Mouse (Mus musculus): ENCODE data around the gene Cacfd1.

Gene Cacfd1

GRCm38 (mm10) chr2:27009714-27010244, at the start of gene Cacfd1:
TSS of gene Cacfd1 (plus strand) at chr2:27009926.
- in situ Hi-C loops (cut with MboI, MseI) = no loop called here

GRCm38 (mm10) chr2:26960756-26961155, 49.0 kb upstream of the Cacfd1 start:
- in situ Hi-C loops (cut with MboI, MseI) = no loop called here

GRCm38 (mm10) chr2:26963923-26964723, 45.6 kb upstream of the Cacfd1 start, which contains the start of gene Rexo4:
TSS of gene Rexo4 (minus strand) at chr2:26964386.
- in situ Hi-C loops (cut with MboI, MseI) = no loop called here

GRCm38 (mm10) chr2:26964724-26965370, 44.9 kb upstream of the Cacfd1 start:
- in situ Hi-C loops (cut with MboI, MseI) = no loop called here

- in situ Hi-C loops (cut with MboI, MseI) = no loop called here
These were observed 42.5 kb upstream of the Cacfd1 start for GRCm38 (mm10) chr2:26967262-26967661.

GRCm38 (mm10) chr2:26973116-26973515, 36.6 kb upstream of the Cacfd1 start, which contains the start of gene Adamts13:
TSS of gene Adamts13 (plus strand) at chr2:26973416.
- in situ Hi-C loops (cut with MboI, MseI) = loop anchor here (10.0 kb wide), 1 partner anchor 982 kb away; no protein-coding TSS in a partner anchor

GRCm38 (mm10) chr2:26973960-26974359, 35.8 kb upstream of the Cacfd1 start:
- in situ Hi-C loops (cut with MboI, MseI) = loop anchor here (10.0 kb wide), 1 partner anchor 981 kb away; no protein-coding TSS in a partner anchor

- in situ Hi-C loops (cut with MboI, MseI) = no loop called here
These were observed 29.4 kb upstream of the Cacfd1 start for GRCm38 (mm10) chr2:26980361-26980760.

GRCm38 (mm10) chr2:26984179-26984578, 25.5 kb upstream of the Cacfd1 start:
- in situ Hi-C loops (cut with MboI, MseI) = no loop called here

- in situ Hi-C loops (cut with MboI, MseI) = no loop called here
These were observed 25.1 kb upstream of the Cacfd1 start for GRCm38 (mm10) chr2:26984640-26985039.

GRCm38 (mm10) chr2:26993936-26994335, 15.8 kb upstream of the Cacfd1 start:
- in situ Hi-C loops (cut with MboI, MseI) = loop anchor here (10.0 kb wide), 1 partner anchor 1151 kb away; no protein-coding TSS in a partner anchor

GRCm38 (mm10) chr2:26997498-26997897, 12.2 kb upstream of the Cacfd1 start:
- in situ Hi-C loops (cut with MboI, MseI) = loop anchor here (10.0 kb wide), 1 partner anchor 1147 kb away; no protein-coding TSS in a partner anchor

- in situ Hi-C loops (cut with MboI, MseI) = loop anchor here (10.0 kb wide), 1 partner anchor 1147 kb away; no protein-coding TSS in a partner anchor
These were observed 11.7 kb upstream of the Cacfd1 start for GRCm38 (mm10) chr2:26997993-26998392.

GRCm38 (mm10) chr2:27006255-27006654, 3.5 kb upstream of the Cacfd1 start:
- in situ Hi-C loops (cut with MboI, MseI) = no loop called here

- in situ Hi-C loops (cut with MboI, MseI) = no loop called here
These were observed 2.0 kb upstream of the Cacfd1 start for GRCm38 (mm10) chr2:27007701-27008100.

GRCm38 (mm10) chr2:27017802-27018201, 8.1 kb downstream of the Cacfd1 start:
- in situ Hi-C loops (cut with MboI, MseI) = no loop called here

- in situ Hi-C loops (cut with MboI, MseI) = no loop called here
These were observed 9.8 kb downstream of the Cacfd1 start for GRCm38 (mm10) chr2:27019530-27019929.

GRCm38 (mm10) chr2:27021103-27021502, 11.4 kb downstream of the Cacfd1 start:
- in situ Hi-C loops (cut with MboI, MseI) = no loop called here

- in situ Hi-C loops (cut with MboI, MseI) = no loop called here
These were observed 12.9 kb downstream of the Cacfd1 start for GRCm38 (mm10) chr2:27022612-27023011.

GRCm38 (mm10) chr2:27024136-27024535, 14.4 kb downstream of the Cacfd1 start:
- in situ Hi-C loops (cut with MboI, MseI) = no loop called here

GRCm38 (mm10) chr2:27025545-27025944, 15.8 kb downstream of the Cacfd1 start:
- in situ Hi-C loops (cut with MboI, MseI) = no loop called here

- in situ Hi-C loops (cut with MboI, MseI) = no loop called here
These were observed 16.6 kb downstream of the Cacfd1 start for GRCm38 (mm10) chr2:27026332-27026731.

Data from regulatory T cell (primary cell).